Mouse (Mus musculus): Measurements from ENCODE around the gene Tpbpa. TPM values are rescaled to one million over a fixed set of nuclear protein-coding genes. Genes with fewer than 3 reads are reported as not detected.
"Not testable (repeated sequence)": the region's sequence is repeated elsewhere in the genome, so short reads cannot be mapped to it uniquely, and the experiment has no call there.

The Tpbpa gene
- not detected in 2 replicates for total RNA-seq (2012; rRNA removed)
- not detected for polyA plus RNA-seq (2012; ENCODE audit: insufficient read depth in 1 of 2, insufficient read length in 2 of 2, low read depth in 1 of 2, low replicate concordance in 2 of 2, missing spikeins in 1 of 2)

DNA sequence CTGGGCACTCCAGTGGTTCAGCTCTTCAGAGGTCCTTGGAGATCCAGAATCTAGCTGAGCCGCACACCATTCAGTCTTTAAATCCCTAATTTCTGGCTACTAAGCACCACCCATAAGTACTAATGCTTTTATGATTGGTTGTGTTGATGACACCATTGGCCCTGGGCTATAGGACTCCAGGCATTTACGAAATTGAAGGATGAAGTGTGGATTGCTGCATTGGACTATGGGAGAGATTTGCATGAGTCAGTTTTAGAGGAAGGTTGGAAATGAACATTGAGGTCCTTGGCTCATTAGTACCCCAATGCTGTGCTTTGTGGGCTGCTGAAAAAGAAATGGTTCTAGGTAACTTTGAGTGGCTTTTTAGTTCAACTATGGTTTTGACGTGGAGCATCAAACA lies at the start of gene Tpbpa:
Gene Tpbpa (minus strand): TSS at position 101 of the 400 bp plus-strand sequence.
- H3K27me3 ChIP-seq (ENCODE audit: control insufficient read depth in 1 of 2, insufficient read depth in 2 of 2, low read length in 2 of 2); H3K9ac ChIP-seq (ENCODE audit: control insufficient read depth, low read depth, low read length, poor library complexity, severe bottlenecking); DNase-seq (ENCODE audit: low read depth, low spot score); H3K79me2 ChIP-seq (ENCODE audit: control insufficient read depth, insufficient read depth, low read length, poor library complexity); H3K4me3 ChIP-seq (ENCODE audit: control insufficient read depth in 1 of 2, insufficient read depth in 1 of 2, low read depth in 2 of 2, low read length in 2 of 2); H3K27ac ChIP-seq (ENCODE audit: control insufficient read depth, low read depth, low read length); H3K9me3 ChIP-seq (replicated peaks; ENCODE audit: insufficient read depth, low read length); H3K36me3 ChIP-seq (ENCODE audit: control insufficient read depth in 1 of 2, insufficient read depth in 2 of 2, low read length in 2 of 2); H3K4me1 ChIP-seq (ENCODE audit: control insufficient read depth in 1 of 2, insufficient read depth in 2 of 2, low read length in 2 of 2): not testable (repeated sequence)

DNA sequence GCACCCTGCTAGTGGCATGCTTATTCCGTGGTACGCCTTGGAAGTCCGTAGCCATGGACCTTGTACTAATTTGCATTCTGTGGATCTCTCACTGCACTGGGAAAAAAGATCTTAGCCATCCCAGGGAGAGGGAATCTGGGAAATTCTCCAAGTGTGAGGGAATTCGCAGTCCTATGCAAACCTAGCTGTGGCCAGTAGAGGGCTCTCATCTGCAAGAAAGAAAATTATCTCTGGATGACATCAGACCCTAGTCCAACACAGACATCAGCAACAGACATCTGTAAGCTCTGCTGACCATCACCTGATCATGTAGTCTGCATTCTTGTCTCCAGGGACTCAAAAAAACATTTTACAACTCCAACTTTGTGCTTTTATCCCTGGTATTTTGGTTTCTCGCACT lies 45.1 kb upstream of the Tpbpa start:
- not testable (repeated sequence) for H3K36me3 ChIP-seq (ENCODE audit: control insufficient read depth in 1 of 2, insufficient read depth in 2 of 2, low read length in 2 of 2); H3K79me2 ChIP-seq (ENCODE audit: control insufficient read depth, insufficient read depth, low read length, poor library complexity); H3K9me3 ChIP-seq (replicated peaks; ENCODE audit: insufficient read depth, low read length); H3K27me3 ChIP-seq (ENCODE audit: control insufficient read depth in 1 of 2, insufficient read depth in 2 of 2, low read length in 2 of 2); H3K4me1 ChIP-seq (ENCODE audit: control insufficient read depth in 1 of 2, insufficient read depth in 2 of 2, low read length in 2 of 2); H3K4me3 ChIP-seq (ENCODE audit: control insufficient read depth in 1 of 2, insufficient read depth in 1 of 2, low read depth in 2 of 2, low read length in 2 of 2); H3K27ac ChIP-seq (ENCODE audit: control insufficient read depth, low read depth, low read length); H3K9ac ChIP-seq (ENCODE audit: control insufficient read depth, low read depth, low read length, poor library complexity, severe bottlenecking); DNase-seq (ENCODE audit: low read depth, low spot score)
- TF ChIP-seq CTCF (IDR thresholded peaks at IDR 0.05 in 2 of 3, conservative IDR thresholded peaks at IDR 0.05 in 1 of 3; ENCODE audit: control insufficient read depth in 1 of 3, insufficient read depth in 1 of 3, low read depth in 2 of 3, low read length in 3 of 3, poor library complexity in 1 of 3, severe bottlenecking in 1 of 3) = peak in 2 of 3 experiments; percentile 9 to 13; a peak in 1 of 6 replicates

DNA sequence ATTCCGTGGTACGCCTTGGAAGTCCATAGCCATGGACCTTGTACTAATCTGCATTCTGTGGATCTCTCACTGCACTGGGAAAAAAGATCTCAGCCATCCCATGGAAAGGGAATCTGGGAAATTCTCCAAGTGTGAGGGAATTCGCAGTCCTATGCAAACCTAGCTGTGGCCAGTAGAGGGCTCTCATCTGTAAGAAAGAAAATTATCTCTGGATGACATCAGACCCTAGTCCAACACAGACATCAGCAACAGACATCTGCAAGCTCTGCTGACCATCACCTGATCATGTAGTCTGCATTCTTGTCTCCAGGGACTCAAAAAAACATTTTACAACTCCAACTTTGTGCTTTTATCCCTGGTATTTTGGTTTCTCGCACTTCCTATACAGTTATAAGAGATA lies 30.5 kb upstream of the Tpbpa start:
- not testable (repeated sequence) for H3K27me3 ChIP-seq (ENCODE audit: control insufficient read depth in 1 of 2, insufficient read depth in 2 of 2, low read length in 2 of 2); H3K4me1 ChIP-seq (ENCODE audit: control insufficient read depth in 1 of 2, insufficient read depth in 2 of 2, low read length in 2 of 2); H3K4me3 ChIP-seq (ENCODE audit: control insufficient read depth in 1 of 2, insufficient read depth in 1 of 2, low read depth in 2 of 2, low read length in 2 of 2); DNase-seq (ENCODE audit: low read depth, low spot score); H3K27ac ChIP-seq (ENCODE audit: control insufficient read depth, low read depth, low read length); H3K79me2 ChIP-seq (ENCODE audit: control insufficient read depth, insufficient read depth, low read length, poor library complexity); H3K9me3 ChIP-seq (replicated peaks; ENCODE audit: insufficient read depth, low read length); H3K9ac ChIP-seq (ENCODE audit: control insufficient read depth, low read depth, low read length, poor library complexity, severe bottlenecking); H3K36me3 ChIP-seq (ENCODE audit: control insufficient read depth in 1 of 2, insufficient read depth in 2 of 2, low read length in 2 of 2)
- peak in 2 of 3 experiments; percentile 15 to 32; a peak in 3 of 6 replicates for TF ChIP-seq CTCF (IDR thresholded peaks at IDR 0.05 in 2 of 3, conservative IDR thresholded peaks at IDR 0.05 in 1 of 3; ENCODE audit: control insufficient read depth in 1 of 3, insufficient read depth in 1 of 3, low read depth in 2 of 3, low read length in 3 of 3, poor library complexity in 1 of 3, severe bottlenecking in 1 of 3)

DNA sequence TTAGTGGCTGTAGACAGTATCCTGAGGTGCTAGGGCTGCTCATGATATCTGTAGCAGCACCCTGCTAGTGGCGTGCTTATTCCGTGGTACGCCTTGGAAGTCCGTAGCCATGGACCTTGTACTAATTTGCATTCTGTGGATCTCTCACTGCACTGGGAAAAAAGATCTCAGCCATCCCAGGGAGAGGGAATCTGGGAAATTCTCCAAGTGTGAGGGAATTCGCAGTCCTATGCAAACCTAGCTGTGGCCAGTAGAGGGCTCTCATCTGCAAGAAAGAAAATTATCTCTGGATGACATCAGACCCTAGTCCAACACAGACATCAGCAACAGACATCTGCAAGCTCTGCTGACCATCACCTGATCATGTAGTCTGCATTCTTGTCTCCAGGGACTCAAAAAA lies 22.2 kb upstream of the Tpbpa start:
- H3K4me1 ChIP-seq (ENCODE audit: control insufficient read depth in 1 of 2, insufficient read depth in 2 of 2, low read length in 2 of 2); H3K9ac ChIP-seq (ENCODE audit: control insufficient read depth, low read depth, low read length, poor library complexity, severe bottlenecking); H3K27ac ChIP-seq (ENCODE audit: control insufficient read depth, low read depth, low read length); H3K27me3 ChIP-seq (ENCODE audit: control insufficient read depth in 1 of 2, insufficient read depth in 2 of 2, low read length in 2 of 2); H3K36me3 ChIP-seq (ENCODE audit: control insufficient read depth in 1 of 2, insufficient read depth in 2 of 2, low read length in 2 of 2); H3K79me2 ChIP-seq (ENCODE audit: control insufficient read depth, insufficient read depth, low read length, poor library complexity); H3K9me3 ChIP-seq (replicated peaks; ENCODE audit: insufficient read depth, low read length); DNase-seq (ENCODE audit: low read depth, low spot score); H3K4me3 ChIP-seq (ENCODE audit: control insufficient read depth in 1 of 2, insufficient read depth in 1 of 2, low read depth in 2 of 2, low read length in 2 of 2): not testable (repeated sequence)
- TF ChIP-seq CTCF (IDR thresholded peaks at IDR 0.05 in 2 of 3, conservative IDR thresholded peaks at IDR 0.05 in 1 of 3; ENCODE audit: control insufficient read depth in 1 of 3, insufficient read depth in 1 of 3, low read depth in 2 of 3, low read length in 3 of 3, poor library complexity in 1 of 3, severe bottlenecking in 1 of 3) = peak in 1 of 3 experiments; percentile 1; a peak in 1 of 6 replicates

DNA sequence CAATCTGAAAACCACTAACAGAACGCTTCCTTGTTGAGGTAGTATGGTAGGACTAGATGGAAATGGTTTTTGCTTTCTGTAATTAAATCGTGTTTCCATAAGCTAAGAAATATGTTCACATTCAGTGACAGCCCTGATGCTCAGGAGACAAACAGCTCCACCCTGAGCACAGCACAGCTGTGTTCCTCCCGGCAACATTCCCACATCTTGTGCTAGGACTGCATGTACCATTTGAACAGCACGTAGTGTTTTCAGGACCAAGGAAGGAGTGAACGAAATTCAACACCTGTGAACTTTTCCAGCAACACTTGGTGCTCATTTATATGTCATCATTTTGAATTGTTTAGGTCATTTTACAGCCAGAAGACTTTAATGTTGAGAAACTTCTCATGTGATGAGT lies 19.9 kb upstream of the Tpbpa start:
- Histone ChIP-seq H3K9me3 (replicated peaks; ENCODE audit: insufficient read depth, low read length) (no peaks in the 10 kb centered on the region), H3K27me3 (ENCODE audit: control insufficient read depth in 1 of 2, insufficient read depth in 2 of 2, low read length in 2 of 2) (no peaks in the 10 kb centered on the region), H3K9ac (ENCODE audit: control insufficient read depth, low read depth, low read length, poor library complexity, severe bottlenecking) (no peak overlapping the region), H3K4me3 (ENCODE audit: control insufficient read depth in 1 of 2, insufficient read depth in 1 of 2, low read depth in 2 of 2, low read length in 2 of 2) (no peak overlapping the region), H3K4me1 (ENCODE audit: control insufficient read depth in 1 of 2, insufficient read depth in 2 of 2, low read length in 2 of 2) (no peaks in the 10 kb centered on the region), H3K36me3 (ENCODE audit: control insufficient read depth in 1 of 2, insufficient read depth in 2 of 2, low read length in 2 of 2) (no peaks in the 10 kb centered on the region), H3K79me2 (ENCODE audit: control insufficient read depth, insufficient read depth, low read length, poor library complexity) (no peaks in the 10 kb centered on the region), H3K27ac (ENCODE audit: control insufficient read depth, low read depth, low read length) (no peak overlapping the region)
- no peak for DNase-seq (ENCODE audit: low read depth, low spot score)
- TF ChIP-seq ZKSCAN1 (IDR thresholded peaks at IDR 0.05; ENCODE audit: low read depth, low read length) (no peak), ZMIZ1 (IDR thresholded peaks at IDR 0.05; ENCODE audit: low read depth, low read length) (no peak), POLR2AphosphoS5 (IDR thresholded peaks at IDR 0.05; ENCODE audit: borderline replicate concordance, low read depth, low read length) (no peak), MYB (IDR thresholded peaks at IDR 0.05; ENCODE audit: low read depth, low read length) (no peak), UBTF (IDR thresholded peaks at IDR 0.05; ENCODE audit: borderline replicate concordance, insufficient read depth, low read depth, low read length) (no peak), KAT2A (conservative IDR thresholded peaks at IDR 0.05; ENCODE audit: low read depth, low read length) (no peak), TCF12 (IDR thresholded peaks at IDR 0.05; ENCODE audit: low read depth, low read length) (no peak), MAFK (IDR thresholded peaks at IDR 0.05; ENCODE audit: borderline replicate concordance, low read depth, low read length) (no peak)
